Mouse (Mus musculus) limb, embryonic 15.5 days (tissue): ENCODE measurements around the gene Fscn2. TPM values are rescaled to one million over a fixed set of nuclear protein-coding genes. Genes with fewer than 3 reads are reported as not detected.
"Not testable (repeated sequence)": the region's sequence is repeated elsewhere in the genome, so short reads cannot be mapped to it uniquely, and the experiment has no call there.

Source experiments
- ATAC-seq: fragments of 200-750 bp; cut with Nextera tagmentation; 2 replicates; pipeline ENCODE4 v1.8.0; 2017; ENCODE audit warnings: low read depth, moderate TSS enrichment; ENCODE audit not compliant: insufficient number of reproducible peaks, low FRiP score, low TSS enrichment
- H3K27ac ChIP-seq: fragments of 300-500 bp; sonication (generic); 2 replicates; pipeline ENCODE4 v1.5.1; 2015; ENCODE audit warnings: moderate library complexity, mild to moderate bottlenecking, inconsistent platforms
- H3K27me3 ChIP-seq: fragments of 300-500 bp; sonication (generic); 2 replicates; pipeline ENCODE4 v1.6.1; 2015; ENCODE audit warnings: inconsistent platforms
- H3K36me3 ChIP-seq: fragments of 300-500 bp; sonication (generic); 2 replicates; pipeline ENCODE4 v1.6.1; 2015; ENCODE audit warnings: inconsistent platforms
- H3K4me1 ChIP-seq: fragments of 300-500 bp; sonication (generic); 2 replicates; pipeline ENCODE4 v1.6.1; 2015; ENCODE audit warnings: inconsistent platforms
- H3K4me2 ChIP-seq: fragments of 300-500 bp; sonication (generic); 2 replicates; pipeline ENCODE4 v1.6.1; 2015; ENCODE audit warnings: mild to moderate bottlenecking, inconsistent platforms
- H3K4me3 ChIP-seq: fragments of 300-500 bp; sonication (generic); 2 replicates; pipeline ENCODE4 v1.5.1; 2015; ENCODE audit warnings: mild to moderate bottlenecking, inconsistent platforms
- H3K9ac ChIP-seq: fragments of 300-500 bp; sonication (generic); 2 replicates; pipeline ENCODE4 v1.6.1; 2015; ENCODE audit warnings: inconsistent platforms
- H3K9me3 ChIP-seq: fragments of 300-500 bp; sonication (generic); 2 replicates; pipeline ENCODE4 v1.6.1; 2016; ENCODE audit warnings: inconsistent platforms
- WGBS: fragments of 180-500 bp; shearing (Covaris S2); methylation state at CpG from one replicate; pipeline ENCODE4 v1.1.7; 2015; 5-methylcytosine and 5-hydroxymethylcytosine counted together
- microRNA-seq: library from miRNA; unstranded; fragments of <30 nt; microRNA quantifications from one replicate; pipeline ENCODE4, GENCODE M21; 2016
- polyA plus RNA-seq: library from polyadenylated mRNA; unstranded; fragments of >200 nt; fragmentation: Nextera tagmentation; extraction: Ambion mirVana; gene quantifications from 2 replicates; pipeline ENCODE4 v1.2.1, GENCODE M21; 2015

Gene Fscn2
- polyA plus RNA-seq, 1 experiment from 2014 or later = 0.79 TPM

DNA sequence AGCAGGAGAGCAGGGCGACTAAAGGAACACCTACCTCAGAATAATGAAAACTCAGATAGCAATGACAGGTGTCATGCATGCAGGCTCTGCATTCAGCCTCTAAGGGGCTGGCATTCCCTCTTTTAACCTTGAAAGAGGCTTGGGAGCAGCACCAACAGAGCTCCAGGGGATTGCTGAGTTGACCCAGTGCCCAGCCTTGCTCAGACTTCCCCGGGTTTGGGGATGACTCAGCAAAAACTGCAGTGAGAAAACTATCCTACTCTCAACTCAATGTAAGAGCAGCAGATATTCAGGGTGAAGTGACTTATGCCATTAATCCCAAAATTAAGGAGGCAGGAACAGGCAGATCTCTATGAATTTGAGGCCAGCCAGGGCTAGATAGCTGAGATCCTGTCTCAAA lies 25.8 kb downstream of the Fscn2 start:
- no peak overlapping the region for H3K4me2 ChIP-seq
- no peaks in the 10 kb centered on the region for H3K4me1 ChIP-seq
- H3K4me3 ChIP-seq = no peak overlapping the region
- no peak overlapping the region for H3K27ac ChIP-seq
- H3K27me3 ChIP-seq = no peaks in the 10 kb centered on the region
- H3K9ac ChIP-seq = no peak overlapping the region
- H3K9me3 ChIP-seq = no peaks in the 10 kb centered on the region
- WGBS = 71% methylated on average over 2 of the region's 2 CpGs
- H3K36me3 ChIP-seq = peaks cover 73% of the 10 kb centered on the region
- no peak for ATAC-seq

GRCm38 (mm10) chr11:120388580-120388979 lies 27.2 kb downstream of the Fscn2 start:
- Histone ChIP-seq H3K4me1 (no peaks in the 10 kb centered on the region), H3K4me2 (no peak overlapping the region), H3K9me3 (no peaks in the 10 kb centered on the region), H3K36me3 (peaks cover 71% of the 10 kb centered on the region), H3K9ac (no peak overlapping the region), H3K4me3 (no peak overlapping the region), H3K27me3 (no peaks in the 10 kb centered on the region), H3K27ac (no peak overlapping the region)
- ATAC-seq = no peak
- WGBS = 91% methylated on average over 9 of the region's 9 CpGs

DNA sequence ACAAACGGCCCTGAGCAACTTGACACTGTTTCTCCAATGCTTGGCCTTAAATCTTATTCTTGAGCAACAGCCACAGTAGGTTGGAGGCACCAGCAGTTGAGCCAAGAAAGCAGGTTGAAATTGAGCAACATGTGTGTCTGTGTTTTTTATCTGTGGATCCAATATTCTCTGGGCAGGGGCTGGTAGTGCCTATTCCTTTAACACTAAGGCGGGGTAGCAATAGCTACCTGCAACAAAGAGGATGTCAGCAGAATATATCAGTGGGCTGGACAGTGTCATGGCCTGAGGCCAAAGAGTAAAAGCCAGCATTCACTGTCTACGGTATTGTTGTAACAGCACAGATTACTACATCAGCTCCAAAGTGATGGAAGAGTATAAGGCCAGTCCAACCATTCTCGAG lies 34.3 kb downstream of the Fscn2 start:
- Histone ChIP-seq H3K36me3 (peaks cover 65% of the 10 kb centered on the region), H3K4me1 (no peaks in the 10 kb centered on the region)
- no peak for ATAC-seq

GRCm38 (mm10) chr11:120397602-120398001 lies 36.3 kb downstream of the Fscn2 start:
- H3K36me3 ChIP-seq = peaks cover 71% of the 10 kb centered on the region

More for the DNA sequence above, 34.3 kb downstream of the Fscn2 start:
- no peaks in the 10 kb centered on the region for H3K27me3 ChIP-seq
- no peak overlapping the region for H3K9ac ChIP-seq
- H3K4me3 ChIP-seq = no peak overlapping the region
- H3K4me2 ChIP-seq = no peak overlapping the region
- no peaks in the 10 kb centered on the region for H3K9me3 ChIP-seq
- no peak overlapping the region for H3K27ac ChIP-seq
- 77% methylated on average over 4 of the region's 4 CpGs for WGBS

GRCm38 (mm10) chr11:120399319-120399718 lies 38.0 kb downstream of the Fscn2 start:
- no peak overlapping the region for H3K4me2 ChIP-seq
- WGBS = 87% methylated on average over 2 of the region's 2 CpGs
- H3K27ac ChIP-seq = no peak overlapping the region
- no peaks in the 10 kb centered on the region for H3K27me3 ChIP-seq
- peaks cover 76% of the 10 kb centered on the region for H3K36me3 ChIP-seq
- ATAC-seq = no peak
- H3K4me3 ChIP-seq = no peak overlapping the region
- H3K4me1 ChIP-seq = no peaks in the 10 kb centered on the region
- H3K9ac ChIP-seq = no peak overlapping the region
- no peaks in the 10 kb centered on the region for H3K9me3 ChIP-seq

More at GRCm38 (mm10) chr11:120397602-120398001, 36.3 kb downstream of the Fscn2 start:
- Histone ChIP-seq H3K4me2 (no peak overlapping the region), H3K9ac (no peak overlapping the region), H3K9me3 (no peaks in the 10 kb centered on the region), H3K27ac (no peak overlapping the region), H3K27me3 (no peaks in the 10 kb centered on the region), H3K4me3 (no peak overlapping the region), H3K4me1 (no peaks in the 10 kb centered on the region)
- WGBS = 79% methylated on average over 2 of the region's 2 CpGs
- ATAC-seq = no peak

GRCm38 (mm10) chr11:120404814-120405213 lies 43.5 kb downstream of the Fscn2 start:
- Histone ChIP-seq H3K4me2 (no peak overlapping the region), H3K4me1 (no peaks in the 10 kb centered on the region), H3K27ac (no peak overlapping the region), H3K9me3 (no peaks in the 10 kb centered on the region), H3K27me3 (no peaks in the 10 kb centered on the region), H3K9ac (no peak overlapping the region), H3K4me3 (no peak overlapping the region), H3K36me3 (peaks cover 91% of the 10 kb centered on the region)
- WGBS = 98% methylated on average over 1 of the region's 1 CpGs
- ATAC-seq = no peak

DNA sequence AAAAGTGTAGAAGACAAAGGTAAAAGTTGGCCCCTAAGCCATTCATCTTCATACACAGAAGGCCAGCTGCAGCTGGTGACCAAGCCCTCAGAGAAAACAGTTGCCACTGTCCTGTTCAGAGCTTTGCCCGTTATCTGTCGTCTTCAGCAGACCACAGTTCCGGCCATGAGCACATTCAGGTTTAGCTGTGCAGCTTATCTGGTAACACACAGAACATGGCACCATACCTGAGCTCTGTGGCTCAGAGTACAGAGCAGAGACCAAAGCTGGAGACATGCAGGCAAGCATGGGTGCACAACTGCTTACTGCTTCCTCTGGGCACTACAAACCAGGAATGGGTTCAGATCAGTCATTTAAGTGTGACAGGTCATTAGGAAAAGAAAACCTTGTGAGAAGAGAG lies 44.5 kb downstream of the Fscn2 start:
- no peaks in the 10 kb centered on the region for H3K4me1 ChIP-seq
- no peak overlapping the region for H3K4me3 ChIP-seq
- no peak for ATAC-seq
- H3K27me3 ChIP-seq = no peaks in the 10 kb centered on the region
- H3K9me3 ChIP-seq = no peaks in the 10 kb centered on the region
- no peak overlapping the region for H3K9ac ChIP-seq
- no peak overlapping the region for H3K4me2 ChIP-seq
- H3K27ac ChIP-seq = no peak overlapping the region
- 91% methylated on average over 3 of the region's 3 CpGs for WGBS
- H3K36me3 ChIP-seq = peaks cover 91% of the 10 kb centered on the region

GRCm38 (mm10) chr11:120406445-120406844 lies 45.1 kb downstream of the Fscn2 start:
- 86% methylated on average over 1 of the region's 1 CpGs for WGBS

GRCm38 (mm10) chr11:120413621-120414020 lies 52.3 kb downstream of the Fscn2 start:
- H3K9me3 ChIP-seq, H3K9ac ChIP-seq, H3K4me3 ChIP-seq, H3K4me2 ChIP-seq, H3K27ac ChIP-seq, H3K4me1 ChIP-seq, H3K27me3 ChIP-seq, ATAC-seq: not testable (repeated sequence)
- WGBS = 95% methylated on average over 9 of the region's 10 CpGs
- H3K36me3 ChIP-seq = peaks cover 92% of the 10 kb centered on the region

More at GRCm38 (mm10) chr11:120406445-120406844, 45.1 kb downstream of the Fscn2 start:
- H3K4me3 ChIP-seq = no peak overlapping the region
- no peaks in the 10 kb centered on the region for H3K27me3 ChIP-seq
- peaks cover 91% of the 10 kb centered on the region for H3K36me3 ChIP-seq
- H3K9ac ChIP-seq = no peak overlapping the region
- H3K4me2 ChIP-seq = no peak overlapping the region
- H3K27ac ChIP-seq = no peak overlapping the region
- no peaks in the 10 kb centered on the region for H3K4me1 ChIP-seq
- no peak for ATAC-seq
- H3K9me3 ChIP-seq = no peaks in the 10 kb centered on the region

Small RNA genes within 50 kb of the gene (microRNA-seq; reads per million reads assigned to microRNA genes)
- gene Gm23419 (not detected), gene Mir6935 (1.0 reads per million)

Other genes starting within 250 kb of the Fscn2 start
- 96.1 and 101 TPM in 2 replicates for gene Slc38a10, start 210.2 kb upstream of the Fscn2 start, polyA plus RNA-seq
- gene Bahcc1, start 128.6 kb upstream of the Fscn2 start, polyA plus RNA-seq = 5.8 and 6.7 TPM in 2 replicates
- 2,203 and 2,296 TPM in 2 replicates for gene Actg1, start 13.0 kb upstream of the Fscn2 start, polyA plus RNA-seq
- gene Faap100, start 17.2 kb downstream of the Fscn2 start, polyA plus RNA-seq = 33.1 and 33.3 TPM in 2 replicates
- gene Nploc4, start 76.2 kb downstream of the Fscn2 start, polyA plus RNA-seq = 28.8 and 30.8 TPM in 2 replicates
- gene Tspan10, start 81.1 kb downstream of the Fscn2 start, polyA plus RNA-seq = 0.28 and 0.43 TPM in 2 replicates
- gene Pde6g, start 92.0 kb downstream of the Fscn2 start, polyA plus RNA-seq = 0.17 and 0.52 TPM in 2 replicates
- gene Oxld1, start 96.5 kb downstream of the Fscn2 start, polyA plus RNA-seq = 13.1 and 14.4 TPM in 2 replicates
- gene Ccdc137, start 96.6 kb downstream of the Fscn2 start, polyA plus RNA-seq = 32.4 and 34.1 TPM in 2 replicates
- 50.5 and 53.8 TPM in 2 replicates for gene Arl16, start 106.1 kb downstream of the Fscn2 start, polyA plus RNA-seq
- 113 and 121 TPM in 2 replicates for gene Mrpl12, start 123.1 kb downstream of the Fscn2 start, polyA plus RNA-seq
- gene Slc25a10, start 130.3 kb downstream of the Fscn2 start, polyA plus RNA-seq = 36.7 and 36.9 TPM in 2 replicates
- gene Gcgr, start 169.2 kb downstream of the Fscn2 start, polyA plus RNA-seq = 3.5 and 4.4 TPM in 2 replicates
- 237 and 239 TPM in 2 replicates for gene Mcrip1, start 188.2 kb downstream of the Fscn2 start, polyA plus RNA-seq
- 3.2 and 11.9 TPM in 2 replicates for gene Ppp1r27, start 189.6 kb downstream of the Fscn2 start, polyA plus RNA-seq
- 1,021 and 1,099 TPM in 2 replicates for gene P4hb, start 211.7 kb downstream of the Fscn2 start, polyA plus RNA-seq
- gene Arhgdia, start 220.1 kb downstream of the Fscn2 start, polyA plus RNA-seq = 581 and 641 TPM in 2 replicates
- 342 and 405 TPM in 2 replicates for gene Alyref, start 236.8 kb downstream of the Fscn2 start, polyA plus RNA-seq
- gene Anapc11, start 236.9 kb downstream of the Fscn2 start, polyA plus RNA-seq = 212 and 215 TPM in 2 replicates
- gene Npb, start 246.9 kb downstream of the Fscn2 start, polyA plus RNA-seq = 2.2 and 2.9 TPM in 2 replicates